Mouse (Mus musculus): ENCODE measurements around the gene Plppr5. TPM values are rescaled to one million over a fixed set of nuclear protein-coding genes. Genes with fewer than 3 reads are reported as not detected.
A peak's percentile ranks its signal among the peaks of the same experiment; 100 is the strongest.

Plppr5 gene
- polyA plus RNA-seq (2014; fragmentation: Nextera tagmentation; extraction: Ambion mirVana) = not detected in 2 replicates

- H3K4me1 ChIP-seq (ENCODE audit: control insufficient read depth, insufficient read depth, low read length) = no peaks in the 10 kb centered on the region
- ATAC-seq (ENCODE audit: insufficient number of reproducible peaks, low FRiP score, low TSS enrichment, low read depth) = no peak
- WGBS = 27% methylated on average over 20 of the region's 20 CpGs
- H3K27me3 ChIP-seq (ENCODE audit: control insufficient read depth, insufficient read depth, low read length) = peaks cover 27% of the 10 kb centered on the region
- no peaks in the 10 kb centered on the region for H3K9me3 ChIP-seq (ENCODE audit: control insufficient read depth, low read length)
- H3K9ac ChIP-seq (ENCODE audit: low read length) = peak within 1 kb of the TSS; percentile 45; the same call in 1 of the 2 replicates
- peak within 1 kb of the TSS; percentile 99 for H3K4me2 ChIP-seq (ENCODE audit: low read depth, severe bottlenecking)
- no peak within 1 kb of the TSS for H3K27ac ChIP-seq (replicated peaks; ENCODE audit: low read depth, low read length)
- H3K4me3 ChIP-seq (ENCODE audit: low read depth, low read length) = peak within 1 kb of the TSS; percentile 55
- no peaks in the 10 kb centered on the region for H3K36me3 ChIP-seq (ENCODE audit: control insufficient read depth, insufficient read depth, low read length)
- peak; percentile 46 for DNase-seq (ENCODE audit: low spot score)
Measured at GRCm38 (mm10) chr3:117574529-117575252, at the start of gene Plppr5. TSS of gene Plppr5 (plus strand) at chr3:117574836.

DNA sequence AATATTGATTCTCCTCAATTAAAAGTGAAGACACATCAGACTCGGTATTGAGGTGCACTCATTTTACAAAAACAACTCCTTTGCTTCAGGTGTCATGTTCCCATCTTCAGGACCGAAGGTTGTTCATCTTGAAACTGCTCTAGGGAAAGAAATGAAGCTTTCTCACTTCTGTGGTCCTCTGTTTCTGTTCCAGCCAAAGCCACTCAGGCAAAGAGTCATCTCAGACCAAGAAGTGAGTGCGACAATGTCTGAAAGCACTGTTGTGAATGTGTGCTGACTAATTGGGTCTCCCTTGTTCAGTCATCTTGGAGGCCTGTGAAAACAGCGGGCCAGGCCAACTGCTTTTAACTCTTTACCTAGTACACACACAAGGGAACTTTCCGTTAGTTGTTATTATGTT is 24.7 kb upstream of the Plppr5 start:
- no peak overlapping the region for H3K9ac ChIP-seq (ENCODE audit: low read length)
- no peak overlapping the region for H3K27ac ChIP-seq (replicated peaks; ENCODE audit: low read depth, low read length)
- no peaks in the 10 kb centered on the region for H3K36me3 ChIP-seq (ENCODE audit: control insufficient read depth, insufficient read depth, low read length)
- H3K4me2 ChIP-seq (ENCODE audit: low read depth, severe bottlenecking) = no peak overlapping the region
- no peaks in the 10 kb centered on the region for H3K9me3 ChIP-seq (ENCODE audit: control insufficient read depth, low read length)
- H3K27me3 ChIP-seq (ENCODE audit: control insufficient read depth, insufficient read depth, low read length) = no peaks in the 10 kb centered on the region
- no peaks in the 10 kb centered on the region for H3K4me1 ChIP-seq (ENCODE audit: control insufficient read depth, insufficient read depth, low read length)
- DNase-seq (ENCODE audit: low spot score) (no peak), ATAC-seq (ENCODE audit: insufficient number of reproducible peaks, low FRiP score, low TSS enrichment, low read depth) (no peak)
- H3K4me3 ChIP-seq (ENCODE audit: low read depth, low read length) = no peak overlapping the region
- WGBS = 86% methylated on average over 5 of the region's 5 CpGs

DNA sequence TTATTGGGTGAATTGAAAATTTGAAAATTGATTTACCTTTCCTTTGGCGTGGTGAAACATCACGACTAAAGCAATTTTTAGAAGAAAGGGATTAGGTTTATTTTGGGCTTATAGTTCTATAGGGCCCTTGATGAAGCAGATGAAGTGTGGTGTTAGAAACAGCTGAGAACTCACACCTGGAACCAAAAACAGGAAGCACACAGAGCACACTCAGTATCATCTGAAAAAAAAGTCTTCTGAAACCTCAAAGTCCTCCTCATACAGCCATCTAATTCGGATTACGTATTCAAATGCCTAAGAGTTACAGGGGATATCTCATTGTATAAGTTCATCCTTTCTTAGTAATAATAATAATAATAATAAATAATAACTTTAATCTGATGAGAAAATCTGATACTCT is 24.1 kb upstream of the Plppr5 start:
- no peak overlapping the region for H3K4me3 ChIP-seq (ENCODE audit: low read depth, low read length)
- no peaks in the 10 kb centered on the region for H3K36me3 ChIP-seq (ENCODE audit: control insufficient read depth, insufficient read depth, low read length)
- H3K4me1 ChIP-seq (ENCODE audit: control insufficient read depth, insufficient read depth, low read length) = no peaks in the 10 kb centered on the region
- H3K27ac ChIP-seq (replicated peaks; ENCODE audit: low read depth, low read length) = no peak overlapping the region
- WGBS = 95% methylated on average over 4 of the region's 4 CpGs
- no peak overlapping the region for H3K4me2 ChIP-seq (ENCODE audit: low read depth, severe bottlenecking)
- no peak overlapping the region for H3K9ac ChIP-seq (ENCODE audit: low read length)
- H3K27me3 ChIP-seq (ENCODE audit: control insufficient read depth, insufficient read depth, low read length) = no peaks in the 10 kb centered on the region
- no peak for DNase-seq (ENCODE audit: low spot score)
- ATAC-seq (ENCODE audit: insufficient number of reproducible peaks, low FRiP score, low TSS enrichment, low read depth) = no peak
- no peaks in the 10 kb centered on the region for H3K9me3 ChIP-seq (ENCODE audit: control insufficient read depth, low read length)

DNA sequence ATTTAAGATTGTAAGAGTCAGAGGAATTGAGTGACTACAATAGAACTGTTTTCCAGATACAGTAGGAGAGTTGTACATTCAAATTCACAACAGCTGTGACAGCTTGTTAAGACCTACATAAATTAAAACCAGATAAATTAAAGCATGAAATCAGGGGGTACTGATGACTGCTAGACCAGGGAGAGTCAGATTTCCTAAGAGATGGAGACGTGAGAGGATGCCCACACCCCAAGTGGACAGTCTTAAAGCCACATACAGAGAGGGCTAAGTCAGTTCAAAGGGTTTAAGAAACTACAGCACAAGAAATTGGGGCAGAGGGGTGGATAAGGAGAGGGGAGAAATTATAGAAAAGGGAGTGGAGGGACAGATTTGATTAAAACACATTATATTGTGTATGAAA is 17.7 kb upstream of the Plppr5 start:
- Histone ChIP-seq H3K27ac (replicated peaks; ENCODE audit: low read depth, low read length) (no peak overlapping the region), H3K27me3 (ENCODE audit: control insufficient read depth, insufficient read depth, low read length) (no peaks in the 10 kb centered on the region), H3K9ac (ENCODE audit: low read length) (no peak overlapping the region), H3K9me3 (ENCODE audit: control insufficient read depth, low read length) (no peaks in the 10 kb centered on the region), H3K4me1 (ENCODE audit: control insufficient read depth, insufficient read depth, low read length) (no peaks in the 10 kb centered on the region), H3K4me2 (ENCODE audit: low read depth, severe bottlenecking) (no peak overlapping the region), H3K36me3 (ENCODE audit: control insufficient read depth, insufficient read depth, low read length) (no peaks in the 10 kb centered on the region), H3K4me3 (ENCODE audit: low read depth, low read length) (no peak overlapping the region)
- DNase-seq (ENCODE audit: low spot score) (no peak), ATAC-seq (ENCODE audit: insufficient number of reproducible peaks, low FRiP score, low TSS enrichment, low read depth) (no peak)
- WGBS = 37% methylated on average over 1 of the region's 1 CpGs

DNA sequence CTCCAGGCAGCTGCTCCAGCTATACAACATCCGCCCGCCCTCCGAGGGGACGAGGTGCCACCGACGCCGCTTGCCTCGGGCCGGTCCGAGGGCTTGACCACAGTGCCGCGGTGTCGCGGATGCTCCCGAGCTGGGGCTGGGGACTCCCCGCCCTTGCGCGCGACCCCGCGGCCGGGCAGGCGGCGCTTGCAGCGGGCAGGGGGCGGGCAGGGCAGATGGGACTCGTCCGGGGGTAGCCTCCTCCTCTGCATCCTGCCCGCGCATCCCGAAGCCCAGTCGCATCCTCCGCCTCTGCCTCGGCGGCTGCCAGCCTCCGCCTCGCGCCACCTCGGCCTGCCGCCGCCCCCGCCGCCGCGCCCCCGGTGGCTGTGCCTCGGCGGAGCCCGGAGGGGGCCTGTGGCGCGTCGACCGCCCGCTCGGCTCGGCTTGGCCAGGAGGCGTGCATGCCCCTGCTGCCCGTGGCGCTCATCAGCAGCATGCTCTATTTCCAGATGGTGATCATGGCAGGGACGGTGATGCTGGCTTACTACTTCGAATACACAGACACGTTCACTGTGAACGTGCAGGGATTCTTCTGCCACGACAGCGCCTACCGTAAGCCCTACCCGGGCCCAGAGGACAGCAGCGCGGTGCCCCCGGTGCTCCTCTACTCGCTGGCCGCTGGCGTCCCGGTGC is 754 bp downstream of the Plppr5 start:
- DNase-seq (ENCODE audit: low spot score) (peak; percentile 55), ATAC-seq (ENCODE audit: insufficient number of reproducible peaks, low FRiP score, low TSS enrichment, low read depth) (peak; percentile 69; the same call in 1 of the 2 replicates)
- Histone ChIP-seq H3K4me3 (ENCODE audit: low read depth, low read length) (peak overlapping the region; percentile 55), H3K4me1 (ENCODE audit: control insufficient read depth, insufficient read depth, low read length) (no peaks in the 10 kb centered on the region), H3K27me3 (ENCODE audit: control insufficient read depth, insufficient read depth, low read length) (peaks cover 27% of the 10 kb centered on the region), H3K27ac (replicated peaks; ENCODE audit: low read depth, low read length) (no peak overlapping the region), H3K4me2 (ENCODE audit: low read depth, severe bottlenecking) (peak overlapping the region; percentile 99), H3K36me3 (ENCODE audit: control insufficient read depth, insufficient read depth, low read length) (no peaks in the 10 kb centered on the region), H3K9me3 (ENCODE audit: control insufficient read depth, low read length) (no peaks in the 10 kb centered on the region), H3K9ac (ENCODE audit: low read length) (peak overlapping the region; percentile 45; the same call in 1 of the 2 replicates)
- WGBS = under 1% methylated on average over 56 of the region's 74 CpGs

DNA sequence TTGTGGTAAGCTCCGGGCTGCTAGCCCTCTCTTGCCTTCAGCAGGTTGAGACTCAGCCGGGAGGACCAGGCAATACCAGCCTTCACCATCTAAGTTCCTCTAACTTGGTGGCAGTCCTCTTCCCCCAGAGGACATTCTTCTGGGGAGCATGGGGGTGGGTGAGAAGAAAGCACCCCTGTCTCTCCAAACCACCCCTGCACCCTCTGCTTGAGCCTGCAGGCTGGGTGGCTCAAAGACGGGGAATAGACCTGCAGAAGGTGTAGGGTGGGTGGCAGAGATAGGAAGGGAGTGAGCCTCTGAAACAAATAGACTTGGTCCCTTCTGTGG is 1.3 kb downstream of the Plppr5 start:
- peak overlapping the region; percentile 55 for H3K4me3 ChIP-seq (ENCODE audit: low read depth, low read length)
- peaks cover 27% of the 10 kb centered on the region for H3K27me3 ChIP-seq (ENCODE audit: control insufficient read depth, insufficient read depth, low read length)
- 25% methylated on average over 3 of the region's 3 CpGs for WGBS
- DNase-seq (ENCODE audit: low spot score) = no peak
- no peak for ATAC-seq (ENCODE audit: insufficient number of reproducible peaks, low FRiP score, low TSS enrichment, low read depth)
- no peak overlapping the region for H3K27ac ChIP-seq (replicated peaks; ENCODE audit: low read depth, low read length)
- no peaks in the 10 kb centered on the region for H3K4me1 ChIP-seq (ENCODE audit: control insufficient read depth, insufficient read depth, low read length)
- H3K9me3 ChIP-seq (ENCODE audit: control insufficient read depth, low read length) = no peaks in the 10 kb centered on the region
- peak overlapping the region; percentile 99 for H3K4me2 ChIP-seq (ENCODE audit: low read depth, severe bottlenecking)
- H3K36me3 ChIP-seq (ENCODE audit: control insufficient read depth, insufficient read depth, low read length) = no peaks in the 10 kb centered on the region
- H3K9ac ChIP-seq (ENCODE audit: low read length) = no peak overlapping the region

DNA sequence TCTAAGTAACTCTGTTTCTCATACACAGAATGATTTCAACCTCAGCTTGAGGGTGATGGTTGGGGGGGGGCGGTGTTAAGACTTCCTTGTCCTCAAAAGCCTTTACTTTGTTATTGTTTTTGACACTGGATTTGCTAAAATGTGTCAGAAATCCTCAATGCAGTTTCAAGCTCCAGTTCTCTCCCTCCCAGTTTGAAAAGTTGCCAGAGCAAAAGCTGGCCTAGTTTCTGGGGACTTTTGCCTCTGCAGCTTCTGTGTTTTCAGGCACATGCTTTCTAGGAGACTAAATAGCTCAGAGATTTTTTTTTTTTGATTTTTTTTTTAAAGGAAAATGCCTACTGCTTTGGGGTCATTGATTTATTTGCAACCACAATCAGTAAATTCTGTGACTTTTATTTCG is 2.7 kb downstream of the Plppr5 start:
- 88% methylated on average over 2 of the region's 2 CpGs for WGBS
- H3K27ac ChIP-seq (replicated peaks; ENCODE audit: low read depth, low read length) = no peak overlapping the region
- H3K36me3 ChIP-seq (ENCODE audit: control insufficient read depth, insufficient read depth, low read length) = no peaks in the 10 kb centered on the region
- H3K4me1 ChIP-seq (ENCODE audit: control insufficient read depth, insufficient read depth, low read length) = no peaks in the 10 kb centered on the region
- no peaks in the 10 kb centered on the region for H3K9me3 ChIP-seq (ENCODE audit: control insufficient read depth, low read length)
- H3K4me3 ChIP-seq (ENCODE audit: low read depth, low read length) = no peak overlapping the region
- no peak overlapping the region for H3K9ac ChIP-seq (ENCODE audit: low read length)
- ATAC-seq (ENCODE audit: insufficient number of reproducible peaks, low FRiP score, low TSS enrichment, low read depth) = no peak
- no peak for DNase-seq (ENCODE audit: low spot score)
- H3K27me3 ChIP-seq (ENCODE audit: control insufficient read depth, insufficient read depth, low read length) = peaks cover 27% of the 10 kb centered on the region
- no peak overlapping the region for H3K4me2 ChIP-seq (ENCODE audit: low read depth, severe bottlenecking)

DNA sequence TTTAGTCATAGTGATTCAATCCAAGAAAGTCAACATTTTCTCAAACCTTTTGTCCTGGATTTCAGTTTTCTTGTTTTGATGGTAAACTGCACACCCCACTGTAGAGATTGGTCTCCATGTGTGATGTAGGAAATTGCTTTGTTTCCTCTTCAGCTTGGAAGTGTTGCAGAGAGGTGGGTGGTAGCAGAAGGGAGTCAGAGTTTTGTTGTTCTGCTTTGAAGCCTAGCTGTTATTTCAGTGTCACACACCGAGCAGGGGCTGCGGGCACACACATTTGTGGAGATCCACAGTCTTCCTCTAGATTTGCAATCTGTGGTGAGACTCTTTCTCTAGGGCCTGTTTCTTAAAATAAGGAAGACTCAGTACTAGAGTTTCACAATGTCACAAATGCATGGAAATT is 8.0 kb downstream of the Plppr5 start:
- Histone ChIP-seq H3K9me3 (ENCODE audit: control insufficient read depth, low read length) (no peaks in the 10 kb centered on the region), H3K4me2 (ENCODE audit: low read depth, severe bottlenecking) (no peak overlapping the region), H3K9ac (ENCODE audit: low read length) (no peak overlapping the region), H3K27ac (replicated peaks; ENCODE audit: low read depth, low read length) (no peak overlapping the region), H3K4me3 (ENCODE audit: low read depth, low read length) (no peak overlapping the region), H3K27me3 (ENCODE audit: control insufficient read depth, insufficient read depth, low read length) (no peaks in the 10 kb centered on the region), H3K4me1 (ENCODE audit: control insufficient read depth, insufficient read depth, low read length) (no peaks in the 10 kb centered on the region), H3K36me3 (ENCODE audit: control insufficient read depth, insufficient read depth, low read length) (no peaks in the 10 kb centered on the region)
- ATAC-seq (ENCODE audit: insufficient number of reproducible peaks, low FRiP score, low TSS enrichment, low read depth) = no peak
- no peak for DNase-seq (ENCODE audit: low spot score)
- WGBS = 79% methylated on average over 2 of the region's 2 CpGs

Data from limb, embryonic 11.5 days (tissue).